Mouse (Mus musculus): ENCODE results near the gene Gm42715. TPM values are rescaled to one million over a fixed set of nuclear protein-coding genes. Genes with fewer than 3 reads are reported as not detected.

Gene Gm42715
- polyA plus RNA-seq, 1 experiment from 2014 or later, result 15.4 TPM

GRCm38 (mm10) chr7:127611561-127611960 is 92.2 kb downstream of the Gm42715 start:
- no peak overlapping the region for H3K27ac ChIP-seq
- H3K36me3 ChIP-seq, result peaks cover 55% of the 10 kb centered on the region
- no peak overlapping the region for H3K9ac ChIP-seq
- H3K4me2 ChIP-seq, result no peak overlapping the region
- H3K4me1 ChIP-seq, result peaks cover 23% of the 10 kb centered on the region
- H3K4me3 ChIP-seq, result no peak overlapping the region
- no peaks in the 10 kb centered on the region for H3K27me3 ChIP-seq
- no peaks in the 10 kb centered on the region for H3K9me3 ChIP-seq
- no peak for ATAC-seq (ENCODE audit: borderline replicate concordance, extremely low read depth, low FRiP score, low TSS enrichment)
- 98% methylated on average over 26 of the region's 26 CpGs for WGBS

- H3K4me1 ChIP-seq, result peaks cover 18% of the 10 kb centered on the region
- peaks cover 46% of the 10 kb centered on the region for H3K36me3 ChIP-seq
- no peak overlapping the region for H3K27ac ChIP-seq
- H3K9ac ChIP-seq, result peak overlapping the region; percentile 93; the same call in 1 of the 2 replicates
- 80% methylated on average over 8 of the region's 8 CpGs for WGBS
- no peak for ATAC-seq (ENCODE audit: borderline replicate concordance, extremely low read depth, low FRiP score, low TSS enrichment)
- peak overlapping the region; percentile 73 for H3K4me2 ChIP-seq
- H3K4me3 ChIP-seq, result peak overlapping the region; percentile 100
- H3K27me3 ChIP-seq, result no peaks in the 10 kb centered on the region
- no peaks in the 10 kb centered on the region for H3K9me3 ChIP-seq
Measured at GRCm38 (mm10) chr7:127613501-127613900, 94.1 kb downstream of the Gm42715 start.

GRCm38 (mm10) chr7:127614091-127614490 is 94.7 kb downstream of the Gm42715 start:
- H3K9me3 ChIP-seq, result no peaks in the 10 kb centered on the region
- no peak for ATAC-seq (ENCODE audit: borderline replicate concordance, extremely low read depth, low FRiP score, low TSS enrichment)
- no peaks in the 10 kb centered on the region for H3K27me3 ChIP-seq
- peaks cover 40% of the 10 kb centered on the region for H3K36me3 ChIP-seq
- peak overlapping the region; percentile 100 for H3K4me3 ChIP-seq
- H3K4me2 ChIP-seq, result peak overlapping the region; percentile 73
- 14% methylated on average over 8 of the region's 8 CpGs for WGBS
- H3K4me1 ChIP-seq, result peaks cover 18% of the 10 kb centered on the region
- peak overlapping the region; percentile 87; the same call in 1 of the 2 replicates for H3K27ac ChIP-seq
- H3K9ac ChIP-seq, result peak overlapping the region; percentile 93

- Histone ChIP-seq H3K9ac (peak overlapping the region; percentile 93), H3K36me3 (peaks cover 36% of the 10 kb centered on the region), H3K4me1 (peaks cover 18% of the 10 kb centered on the region), H3K4me2 (peak overlapping the region; percentile 73), H3K4me3 (peak overlapping the region; percentile 100), H3K27ac (peak overlapping the region; percentile 87), H3K27me3 (no peaks in the 10 kb centered on the region), H3K9me3 (no peaks in the 10 kb centered on the region)
- WGBS, result 0% methylated on average over 34 of the region's 44 CpGs
- ATAC-seq (ENCODE audit: borderline replicate concordance, extremely low read depth, low FRiP score, low TSS enrichment), result peak; percentile 68
Measured at GRCm38 (mm10) chr7:127614511-127614890, 95.1 kb downstream of the Gm42715 start.

- Histone ChIP-seq H3K36me3 (peaks cover 29% of the 10 kb centered on the region), H3K4me2 (peak within 1 kb of the TSS; percentile 73), H3K4me1 (peaks cover 18% of the 10 kb centered on the region), H3K27ac (peak within 1 kb of the TSS; percentile 87), H3K27me3 (no peaks in the 10 kb centered on the region), H3K9me3 (no peaks in the 10 kb centered on the region), H3K9ac (peak within 1 kb of the TSS; percentile 93), H3K4me3 (peak within 1 kb of the TSS; percentile 100)
- 1% methylated on average over 49 of the region's 50 CpGs for WGBS
- peak; percentile 90 for ATAC-seq (ENCODE audit: borderline replicate concordance, extremely low read depth, low FRiP score, low TSS enrichment)
Measured at GRCm38 (mm10) chr7:127614891-127615843, 95.8 kb downstream of the Gm42715 start, which contains the start of gene Zfp629. TSS of gene Zfp629 (minus strand) at chr7:127615797.

GRCm38 (mm10) chr7:127616336-127616735 is 97.0 kb downstream of the Gm42715 start:
- H3K4me2 ChIP-seq, result peak overlapping the region; percentile 73
- H3K9ac ChIP-seq, result no peak overlapping the region
- peaks cover 18% of the 10 kb centered on the region for H3K4me1 ChIP-seq
- no peak for ATAC-seq (ENCODE audit: borderline replicate concordance, extremely low read depth, low FRiP score, low TSS enrichment)
- H3K9me3 ChIP-seq, result no peaks in the 10 kb centered on the region
- peaks cover 18% of the 10 kb centered on the region for H3K36me3 ChIP-seq
- 79% methylated on average over 1 of the region's 1 CpGs for WGBS
- no peak overlapping the region for H3K27ac ChIP-seq
- no peaks in the 10 kb centered on the region for H3K27me3 ChIP-seq
- no peak overlapping the region for H3K4me3 ChIP-seq

Small RNA genes lying within 50 kb of the gene (microRNA-seq; reads per million reads assigned to microRNA genes)
- not detected for gene Gm47278
- not detected for gene Mir7060

Other genes starting within 250 kb of the Gm42715 start
- gene Sephs2, start 245.5 kb upstream of the Gm42715 start, polyA plus RNA-seq (2015; fragmentation: Nextera tagmentation; extraction: Ambion mirVana), result 66.9 and 69.3 TPM in 2 replicates
- gene Itgal, start 223.3 kb upstream of the Gm42715 start, polyA plus RNA-seq (2015; fragmentation: Nextera tagmentation; extraction: Ambion mirVana), result 1.4 and 2.3 TPM in 2 replicates
- 16.8 and 18.1 TPM in 2 replicates for gene Zfp768, start 174.0 kb upstream of the Gm42715 start, polyA plus RNA-seq (2015; fragmentation: Nextera tagmentation; extraction: Ambion mirVana)
- gene Zfp747, start 143.5 kb upstream of the Gm42715 start, polyA plus RNA-seq (2015; fragmentation: Nextera tagmentation; extraction: Ambion mirVana), result 9.5 TPM in 2 replicates
- gene 9130019O22Rik, start 132.4 kb upstream of the Gm42715 start, polyA plus RNA-seq (2015; fragmentation: Nextera tagmentation; extraction: Ambion mirVana), result 7.3 and 7.9 TPM in 2 replicates
- gene E430018J23Rik, start 126.0 kb upstream of the Gm42715 start, polyA plus RNA-seq (2015; fragmentation: Nextera tagmentation; extraction: Ambion mirVana), result 6.7 and 7.0 TPM in 2 replicates
- gene Zfp764, start 112.8 kb upstream of the Gm42715 start, polyA plus RNA-seq (2015; fragmentation: Nextera tagmentation; extraction: Ambion mirVana), result 9.0 and 10.0 TPM in 2 replicates
- 23.0 and 24.0 TPM in 2 replicates for gene Zfp688, start 97.5 kb upstream of the Gm42715 start, polyA plus RNA-seq (2015; fragmentation: Nextera tagmentation; extraction: Ambion mirVana)
- gene Zfp689, start 70.4 kb upstream of the Gm42715 start, polyA plus RNA-seq (2015; fragmentation: Nextera tagmentation; extraction: Ambion mirVana), result 6.4 and 6.5 TPM in 2 replicates
- 37.1 and 40.4 TPM in 2 replicates for gene Prr14, start 60.0 kb upstream of the Gm42715 start, polyA plus RNA-seq (2015; fragmentation: Nextera tagmentation; extraction: Ambion mirVana)
- gene Fbrs, start 40.4 kb upstream of the Gm42715 start, polyA plus RNA-seq (2015; fragmentation: Nextera tagmentation; extraction: Ambion mirVana), result 12.2 and 13.3 TPM in 2 replicates
- 51.2 and 63.7 TPM in 2 replicates for gene Srcap, start 7.6 kb upstream of the Gm42715 start, polyA plus RNA-seq (2015; fragmentation: Nextera tagmentation; extraction: Ambion mirVana)
- 4.7 and 7.7 TPM in 2 replicates for gene Tmem265, start 41.8 kb downstream of the Gm42715 start, polyA plus RNA-seq (2015; fragmentation: Nextera tagmentation; extraction: Ambion mirVana)
- 34.0 and 40.5 TPM in 2 replicates for gene Phkg2, start 53.8 kb downstream of the Gm42715 start, polyA plus RNA-seq (2015; fragmentation: Nextera tagmentation; extraction: Ambion mirVana)
- 12.8 and 15.7 TPM in 2 replicates for gene Ccdc189, start 69.0 kb downstream of the Gm42715 start, polyA plus RNA-seq (2015; fragmentation: Nextera tagmentation; extraction: Ambion mirVana)
- 46.9 and 49.0 TPM in 2 replicates for gene Rnf40, start 69.2 kb downstream of the Gm42715 start, polyA plus RNA-seq (2015; fragmentation: Nextera tagmentation; extraction: Ambion mirVana)
- gene Zfp629, start 96.2 kb downstream of the Gm42715 start, polyA plus RNA-seq (2015; fragmentation: Nextera tagmentation; extraction: Ambion mirVana), result 12.1 and 12.2 TPM in 2 replicates
- 62.3 and 70.1 TPM in 2 replicates for gene Bcl7c, start 189.3 kb downstream of the Gm42715 start, polyA plus RNA-seq (2015; fragmentation: Nextera tagmentation; extraction: Ambion mirVana)
- 12.1 and 12.8 TPM in 2 replicates for gene Ctf1, start 193.2 kb downstream of the Gm42715 start, polyA plus RNA-seq (2015; fragmentation: Nextera tagmentation; extraction: Ambion mirVana)
- 0.16 and 0.29 TPM in 2 replicates for gene Ctf2, start 212.6 kb downstream of the Gm42715 start, polyA plus RNA-seq (2015; fragmentation: Nextera tagmentation; extraction: Ambion mirVana)
- gene Fbxl19, start 225.0 kb downstream of the Gm42715 start, polyA plus RNA-seq (2015; fragmentation: Nextera tagmentation; extraction: Ambion mirVana), result 4.3 and 5.1 TPM in 2 replicates